Mouse (Mus musculus) cerebellum, adult 2 months (tissue): ENCODE measurements around the gene Vps9d1. TPM values are rescaled to one million over a fixed set of nuclear protein-coding genes. Genes with fewer than 3 reads are reported as not detected.
"Not testable (repeated sequence)": the region's sequence is repeated elsewhere in the genome, so short reads cannot be mapped to it uniquely, and the experiment has no call there.

Experiments
- DNase-seq, 2 experiments: peaks; one replicate each; pipeline ENCODE4 v3.0.0; 2021
- H3K27ac ChIP-seq: fragments of 200-500 bp; 2 replicates; pipeline ENCODE4 v1.5.1; 2012; ENCODE audit warnings: low read length, control low read depth, inconsistent platforms; ENCODE audit not compliant: insufficient read depth
- H3K27me3 ChIP-seq: fragments of 200-500 bp; 2 replicates; pipeline ENCODE4 v1.6.1; 2012; ENCODE audit warnings: inconsistent platforms, mild to moderate bottlenecking, low read length, moderate library complexity; ENCODE audit not compliant: control insufficient read depth, insufficient read depth
- H3K4me1 ChIP-seq: fragments of 200-500 bp; 2 replicates; pipeline ENCODE4 v1.6.1; 2011; ENCODE audit warnings: low read length; ENCODE audit not compliant: control insufficient read depth, insufficient read depth
- H3K4me3 ChIP-seq: fragments of 200-500 bp; replicated peaks from 2 replicates; pipeline ENCODE3; 2011; ENCODE audit warnings: mild to moderate bottlenecking, low read depth, low read length, control low read depth; ENCODE audit not compliant: insufficient read depth
- CTCF ChIP-seq: fragments of 200-500 bp; IDR thresholded peaks from 2 replicates; pipeline ENCODE4 v1.5.1; 2011; ENCODE audit warnings: low read depth, mild to moderate bottlenecking, control low read depth, low read length, moderate library complexity, borderline replicate concordance; ENCODE audit not compliant: insufficient read depth
- POLR2A ChIP-seq: fragments of 200-500 bp; IDR thresholded peaks from 2 replicates; pipeline ENCODE4 v1.6.1; 2011; ENCODE audit warnings: low read length, control low read depth, borderline replicate concordance; ENCODE audit not compliant: insufficient read depth
- WGBS: fragments of 180-500 bp; shearing (Covaris S2); methylation state at CpG from one replicate; pipeline ENCODE4 v1.1.7; 2018; 5-methylcytosine and 5-hydroxymethylcytosine counted together
- polyA plus RNA-seq: library from polyadenylated mRNA; depleted of rRNA; stranded (reverse); fragments of >200 nt; gene quantifications from 2 replicates; pipeline ENCODE4 v1.2.3, GENCODE M21; 2012

Vps9d1 gene
- polyA plus RNA-seq, 1 experiment = 86.7 TPM

DNA sequence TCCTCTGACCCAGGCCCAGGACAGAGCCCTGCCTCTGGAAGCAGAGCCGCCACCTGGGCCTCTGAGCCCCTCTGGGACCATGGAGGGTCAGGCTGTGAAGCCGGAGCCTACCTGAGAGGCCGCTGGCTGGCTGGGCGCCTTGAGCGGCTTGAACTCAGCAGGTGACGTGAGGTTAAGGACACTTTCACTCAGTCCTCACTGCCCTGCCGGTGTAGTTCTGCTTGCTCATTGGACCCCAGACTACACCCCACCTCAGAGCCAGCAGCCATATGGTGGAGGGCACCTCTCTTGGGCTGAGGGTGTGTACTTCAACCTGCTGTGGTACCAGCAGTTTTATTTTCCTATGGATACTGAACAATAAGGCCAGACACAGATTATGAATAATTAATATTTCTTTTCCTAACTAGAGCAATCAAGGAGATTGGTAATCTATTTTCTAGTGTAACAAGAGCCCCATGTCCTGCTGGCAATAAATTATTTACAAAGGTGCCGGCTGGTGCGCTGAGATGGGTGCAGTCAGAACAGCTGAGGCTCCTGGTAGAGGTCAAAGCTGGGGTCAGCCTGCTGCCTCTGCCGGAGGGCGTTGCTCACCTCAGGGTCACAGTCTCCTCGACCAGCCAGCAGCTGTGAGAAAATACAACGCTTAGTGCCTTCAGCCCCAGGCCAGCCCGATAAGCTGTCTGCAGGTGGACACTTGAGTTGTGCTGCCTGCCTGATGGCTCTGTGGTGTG is 13.9 kb upstream of the Vps9d1 start:
- Histone ChIP-seq H3K4me3 (no peak overlapping the region), H3K27ac (no peak overlapping the region), H3K27me3 (no peaks in the 10 kb centered on the region), H3K4me1 (no peaks in the 10 kb centered on the region)
- TF ChIP-seq POLR2A = no peak
- TF ChIP-seq CTCF = no peak
- no peak for DNase-seq
- WGBS = 85% methylated on average over 14 of the region's 14 CpGs

DNA sequence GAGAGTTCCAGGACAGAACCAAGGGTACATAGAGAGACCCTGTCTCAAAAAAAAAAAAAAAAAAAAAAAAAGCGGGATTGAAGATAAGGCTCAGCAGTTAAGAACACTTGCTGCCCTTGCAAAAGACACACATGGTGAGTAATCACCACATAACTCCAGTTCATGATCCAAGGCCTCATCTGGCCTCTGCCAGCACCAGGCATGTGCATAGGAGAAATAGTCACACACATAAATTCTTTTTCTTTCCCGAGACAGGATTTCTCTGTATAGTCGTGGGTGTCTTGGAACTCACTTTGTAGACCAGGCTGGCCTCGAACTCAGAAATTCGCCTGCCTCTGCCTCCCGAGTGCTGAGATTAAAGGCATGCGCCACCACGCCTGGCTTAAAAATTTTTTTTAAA is 3.4 kb upstream of the Vps9d1 start:
- H3K27me3 ChIP-seq = not testable (repeated sequence)
- H3K27ac ChIP-seq = peak overlapping the region; percentile 34; the same call in 1 of the 2 replicates

DNA sequence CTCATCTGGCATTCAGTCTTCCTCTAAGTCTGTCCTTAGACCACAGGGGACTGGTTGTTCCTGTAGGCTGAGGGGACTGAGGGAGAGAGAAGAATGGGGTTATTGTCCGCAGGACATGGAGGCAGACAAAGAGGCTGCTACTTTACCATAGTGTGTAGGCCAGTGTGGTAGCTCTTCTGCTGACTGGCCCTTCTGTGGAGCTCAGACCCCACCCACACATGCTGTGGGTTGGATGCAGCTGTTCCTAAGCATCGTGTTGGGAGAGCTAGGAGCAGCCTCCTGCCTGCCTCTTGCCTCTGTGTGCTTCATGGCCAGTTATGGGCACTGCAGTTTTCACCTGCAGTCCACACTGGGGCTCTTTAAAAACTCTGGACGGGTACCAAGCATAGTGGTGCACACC is 3.0 kb upstream of the Vps9d1 start:
- WGBS = 64% methylated on average over 3 of the region's 3 CpGs
- TF ChIP-seq CTCF (no peak), POLR2A (no peak)

More for the DNA sequence above, 3.4 kb upstream of the Vps9d1 start:
- WGBS = 92% methylated on average over 8 of the region's 8 CpGs
- H3K4me1 ChIP-seq = peaks cover 15% of the 10 kb centered on the region; the same call in 1 of the 2 replicates
- not testable (repeated sequence) for DNase-seq, H3K4me3 ChIP-seq

DNA sequence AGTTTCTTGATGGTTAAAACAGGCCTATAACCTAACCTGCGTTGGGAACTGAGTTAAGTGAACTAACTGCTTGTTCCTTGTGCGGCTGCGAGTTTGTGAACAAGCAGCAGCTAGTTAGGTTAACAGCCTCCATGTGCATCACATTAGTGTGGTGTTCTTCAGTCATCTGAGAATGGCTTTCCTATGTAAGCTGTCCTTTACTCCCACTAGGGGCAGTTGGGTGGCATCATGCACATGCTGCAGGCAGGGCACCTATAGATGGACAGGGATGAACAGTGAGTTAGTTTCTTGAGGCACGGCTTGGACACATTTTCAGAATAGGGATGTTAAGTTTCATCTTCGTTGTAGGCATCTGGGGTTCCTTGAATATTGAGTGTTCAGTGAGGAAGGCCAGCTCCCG is 1.0 kb upstream of the Vps9d1 start:
- no peak for TF ChIP-seq CTCF
- TF ChIP-seq POLR2A = no peak
- no peaks in the 10 kb centered on the region for H3K27me3 ChIP-seq
- WGBS = 63% methylated on average over 6 of the region's 6 CpGs
- H3K4me3 ChIP-seq = peak overlapping the region; percentile 91
- DNase-seq = no peak
- H3K27ac ChIP-seq = no peak overlapping the region
- peaks cover 15% of the 10 kb centered on the region; the same call in 1 of the 2 replicates for H3K4me1 ChIP-seq

More for the DNA sequence above, 3.0 kb upstream of the Vps9d1 start:
- DNase-seq = peak in 1 of 2 experiments; percentile 30
- Histone ChIP-seq H3K4me3 (no peak overlapping the region), H3K27me3 (no peaks in the 10 kb centered on the region), H3K4me1 (peaks cover 15% of the 10 kb centered on the region; the same call in 1 of the 2 replicates), H3K27ac (peak overlapping the region; percentile 34; the same call in 1 of the 2 replicates)

DNA sequence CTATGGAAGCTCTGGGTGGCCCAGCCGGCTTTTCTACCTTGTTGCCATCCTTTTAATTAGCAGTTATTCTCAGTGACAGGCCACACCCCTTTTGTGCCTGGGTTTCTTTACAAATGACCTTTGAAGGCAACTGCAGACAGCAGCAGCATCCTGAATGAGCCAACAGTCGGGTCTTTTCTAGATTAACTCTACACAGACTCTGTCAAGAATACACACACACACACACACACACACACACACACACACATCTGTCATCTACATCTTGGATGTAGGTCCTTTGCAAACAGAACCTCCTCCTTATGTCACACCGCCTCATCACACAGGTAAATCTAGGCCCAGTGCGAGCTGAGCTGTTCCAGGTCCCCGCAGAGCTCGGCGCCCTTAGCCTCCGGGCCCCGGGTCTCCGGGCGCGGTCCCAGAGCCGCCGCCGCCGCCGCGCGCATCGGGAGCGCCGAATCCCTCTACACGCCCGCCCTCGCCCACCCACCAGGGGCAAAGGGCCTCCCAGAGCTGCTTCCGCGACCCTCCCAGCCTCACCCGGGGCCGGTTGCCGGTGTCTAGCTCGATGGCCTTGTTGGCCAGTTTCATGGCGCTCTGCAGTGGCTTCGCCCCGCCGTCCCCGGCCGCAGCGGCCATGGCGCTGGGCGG is 573 bp downstream of the Vps9d1 start:
- peak in 1 of 2 experiments; percentile 38 for DNase-seq
- under 1% methylated on average over 40 of the region's 40 CpGs for WGBS
- Histone ChIP-seq H3K4me1 (peaks cover 15% of the 10 kb centered on the region; the same call in 1 of the 2 replicates), H3K27ac (peak overlapping the region; percentile 90), H3K4me3 (peak overlapping the region; percentile 91), H3K27me3 (no peaks in the 10 kb centered on the region)
- TF ChIP-seq POLR2A (no peak), CTCF (no peak)

DNA sequence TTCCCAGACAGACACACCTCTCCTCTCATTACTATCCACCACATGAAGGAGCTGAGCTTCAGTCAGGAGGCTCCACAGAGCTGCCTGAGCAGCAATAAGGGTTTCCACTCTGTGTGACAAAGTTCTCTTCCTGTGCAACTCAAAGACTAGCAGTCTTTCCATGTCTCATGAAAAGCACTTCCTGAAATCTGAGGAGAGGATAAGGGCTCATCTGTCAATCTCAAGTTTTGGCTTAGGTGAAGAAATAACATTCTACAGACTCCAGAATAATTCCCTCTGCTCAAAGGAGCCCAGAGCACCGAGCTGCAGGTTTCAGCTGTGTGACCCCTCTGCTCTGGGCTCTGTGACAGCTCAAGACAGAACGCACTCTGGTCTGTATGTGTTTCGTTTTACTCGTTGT is 1.2 kb downstream of the Vps9d1 start:
- peak overlapping the region; percentile 91 for H3K4me3 ChIP-seq
- H3K27me3 ChIP-seq = no peaks in the 10 kb centered on the region
- DNase-seq = no peak
- TF ChIP-seq CTCF (no peak), POLR2A (no peak)
- H3K27ac ChIP-seq = no peak overlapping the region
- WGBS = 50% methylated on average over 4 of the region's 4 CpGs
- H3K4me1 ChIP-seq = peaks cover 15% of the 10 kb centered on the region; the same call in 1 of the 2 replicates

DNA sequence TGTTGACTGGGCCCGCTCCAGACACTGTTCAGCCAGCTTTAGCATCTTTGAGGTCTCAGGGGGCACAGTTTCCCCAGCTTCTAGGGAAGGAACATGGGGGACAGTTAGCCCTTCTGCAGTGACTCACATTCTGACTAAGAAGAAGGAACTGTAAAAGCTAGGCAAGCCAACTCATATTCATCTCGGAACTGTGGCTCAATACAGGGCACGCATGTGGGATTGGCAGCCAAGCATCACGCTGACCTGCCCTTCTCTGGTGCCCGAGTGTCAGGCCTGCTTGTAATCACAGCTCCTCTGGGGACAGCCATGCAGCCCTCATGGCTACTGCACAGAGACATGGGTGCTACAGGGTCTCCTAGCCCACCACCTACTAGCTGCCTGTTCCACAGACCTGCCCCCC is 3.2 kb downstream of the Vps9d1 start:
- DNase-seq = no peak
- TF ChIP-seq CTCF (no peak), POLR2A (no peak)
- Histone ChIP-seq H3K4me1 (peaks cover 7% of the 10 kb centered on the region; the same call in 1 of the 2 replicates), H3K27me3 (no peaks in the 10 kb centered on the region), H3K27ac (no peak overlapping the region), H3K4me3 (no peak overlapping the region)
- WGBS = 96% methylated on average over 5 of the region's 5 CpGs

DNA sequence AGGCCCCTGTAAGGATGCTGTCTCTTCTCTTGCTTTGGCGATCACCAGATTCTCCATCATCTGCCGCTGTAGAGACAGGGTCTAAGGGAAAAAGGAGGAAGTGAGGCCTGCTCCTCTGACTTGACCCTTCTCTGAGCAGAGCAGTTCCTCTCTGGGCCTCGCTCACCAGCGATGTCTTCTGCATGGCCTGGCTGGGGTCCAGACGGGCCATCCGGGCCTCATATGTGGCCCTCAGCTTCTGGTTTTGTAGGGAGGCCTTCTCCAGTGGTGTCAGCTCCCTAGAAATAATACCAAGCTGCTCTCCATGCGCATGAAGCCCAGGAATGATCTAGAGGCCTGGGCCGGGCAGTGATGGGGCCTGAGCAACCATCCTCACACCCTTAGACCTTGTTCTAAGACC is 5.6 kb downstream of the Vps9d1 start:
- no peak for DNase-seq
- Histone ChIP-seq H3K27ac (no peak overlapping the region), H3K4me3 (no peak overlapping the region), H3K4me1 (no peaks in the 10 kb centered on the region), H3K27me3 (no peaks in the 10 kb centered on the region)
- WGBS = 92% methylated on average over 8 of the region's 8 CpGs
- TF ChIP-seq CTCF = no peak
- no peak for TF ChIP-seq POLR2A
